Mouse (Mus musculus) heart, adult 18-20 months (tissue): ENCODE results near the gene Gm49378. TPM values are rescaled to one million over a fixed set of nuclear protein-coding genes. Genes with fewer than 3 reads are reported as not detected.

ENCODE experiments used
- DNase-seq, 2 experiments: peaks; one replicate each; pipeline ENCODE4 v3.0.0; 2021 to 2022; ENCODE audit warnings: mixed read lengths in 1 of 2
- total RNA-seq, 2 experiments: library from RNA; stranded (reverse); gene quantifications; 2 replicates each; pipeline ENCODE4 v1.2.3; 2021

Gene Gm49378
- total RNA-seq, 2 experiments from 2014 or later: 1.4 to 2.3 TPM

DNA sequence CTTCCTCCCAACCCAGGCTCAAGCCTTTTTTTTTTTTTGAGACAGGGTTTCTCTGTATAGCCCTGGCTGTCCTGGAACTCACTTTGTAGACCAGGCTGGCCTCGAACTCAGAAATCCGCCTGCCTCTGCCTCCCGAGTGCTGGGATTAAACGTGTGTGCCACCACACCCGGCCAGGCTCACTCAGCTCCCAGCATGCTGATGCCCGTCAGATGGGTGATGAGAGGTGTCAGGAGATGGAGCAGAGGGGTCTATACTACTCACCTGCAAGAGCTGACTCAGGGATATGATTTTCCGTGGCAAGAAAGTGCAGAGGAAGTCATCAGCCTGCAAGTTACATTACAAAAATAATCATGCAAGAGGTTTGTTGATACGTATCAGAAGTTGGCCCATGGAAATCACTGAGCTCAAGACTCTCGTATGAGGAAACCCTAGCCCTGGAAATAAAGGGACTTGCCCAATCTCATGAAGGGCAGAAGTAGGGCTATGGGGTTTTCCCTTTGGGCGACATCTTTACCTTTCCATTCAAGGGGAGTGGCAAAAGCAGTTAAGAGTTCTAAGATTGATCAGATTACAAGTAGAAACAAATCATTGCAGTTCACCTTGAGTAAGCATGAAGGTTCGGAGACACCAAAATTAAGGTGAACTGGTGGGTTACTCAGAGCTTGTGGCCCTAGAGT lies 47.8 kb downstream of the Gm49378 start:
- DNase-seq: no peak

DNA sequence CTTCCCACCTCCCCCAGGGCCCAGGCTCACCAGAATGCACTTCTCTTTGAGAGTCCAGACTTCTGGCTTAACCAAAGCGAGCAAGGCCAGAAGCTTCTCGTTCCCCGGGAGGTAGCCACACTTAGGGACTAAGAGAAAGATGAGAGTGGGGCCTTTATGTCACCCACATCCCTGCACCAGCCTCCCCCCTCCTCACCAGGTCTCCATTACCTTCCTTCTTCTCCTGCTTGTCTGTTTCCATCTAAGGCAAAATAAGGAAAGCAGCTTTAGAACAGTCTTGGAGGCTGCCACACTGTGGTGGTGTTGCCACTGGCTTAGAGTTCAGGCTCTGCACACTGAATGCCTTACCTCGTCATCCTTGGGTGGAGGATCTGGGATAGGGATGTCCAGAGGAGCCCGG lies 48.4 kb downstream of the Gm49378 start:
- no peak for DNase-seq

DNA sequence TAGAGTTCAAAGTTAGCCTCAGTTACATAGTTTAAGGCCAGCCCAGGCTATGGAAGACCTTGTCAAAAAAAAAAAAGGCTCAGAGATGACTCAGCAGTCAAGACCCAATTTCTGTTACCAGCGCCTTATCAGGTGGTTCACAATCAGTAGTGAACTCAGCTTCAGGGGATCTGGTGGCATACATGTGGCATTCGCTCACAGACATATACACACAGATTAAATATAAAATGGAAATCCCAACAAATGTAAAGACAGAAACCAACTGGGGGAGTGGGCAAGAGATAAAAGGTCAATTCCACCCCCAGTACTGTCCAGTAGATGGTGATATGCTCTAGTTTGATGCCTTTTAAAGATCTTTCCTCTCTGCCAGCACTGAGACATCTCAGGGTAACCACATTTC lies 51.5 kb downstream of the Gm49378 start:
- DNase-seq: no peak

DNA sequence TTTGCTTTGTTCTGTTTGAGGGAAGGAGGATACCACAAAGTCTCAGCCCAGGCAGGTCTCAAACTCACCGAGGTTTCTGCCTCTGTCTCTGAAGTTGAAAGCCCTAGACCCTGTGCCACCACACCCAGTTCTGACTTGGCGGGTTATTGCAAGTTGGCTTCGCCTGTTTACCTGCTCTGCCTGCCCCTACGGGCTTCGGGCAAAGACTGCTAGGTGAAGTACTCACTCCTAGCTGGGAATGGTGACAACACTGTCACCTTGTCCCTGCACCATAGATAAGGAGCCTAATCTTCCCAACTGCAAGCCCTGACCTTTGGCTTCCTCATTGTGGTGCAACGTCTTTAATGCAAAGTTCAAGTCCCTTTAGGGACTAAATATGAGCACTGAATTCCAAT lies 52.1 kb downstream of the Gm49378 start:
- peak in 1 of 2 experiments; percentile 49 for DNase-seq

DNA sequence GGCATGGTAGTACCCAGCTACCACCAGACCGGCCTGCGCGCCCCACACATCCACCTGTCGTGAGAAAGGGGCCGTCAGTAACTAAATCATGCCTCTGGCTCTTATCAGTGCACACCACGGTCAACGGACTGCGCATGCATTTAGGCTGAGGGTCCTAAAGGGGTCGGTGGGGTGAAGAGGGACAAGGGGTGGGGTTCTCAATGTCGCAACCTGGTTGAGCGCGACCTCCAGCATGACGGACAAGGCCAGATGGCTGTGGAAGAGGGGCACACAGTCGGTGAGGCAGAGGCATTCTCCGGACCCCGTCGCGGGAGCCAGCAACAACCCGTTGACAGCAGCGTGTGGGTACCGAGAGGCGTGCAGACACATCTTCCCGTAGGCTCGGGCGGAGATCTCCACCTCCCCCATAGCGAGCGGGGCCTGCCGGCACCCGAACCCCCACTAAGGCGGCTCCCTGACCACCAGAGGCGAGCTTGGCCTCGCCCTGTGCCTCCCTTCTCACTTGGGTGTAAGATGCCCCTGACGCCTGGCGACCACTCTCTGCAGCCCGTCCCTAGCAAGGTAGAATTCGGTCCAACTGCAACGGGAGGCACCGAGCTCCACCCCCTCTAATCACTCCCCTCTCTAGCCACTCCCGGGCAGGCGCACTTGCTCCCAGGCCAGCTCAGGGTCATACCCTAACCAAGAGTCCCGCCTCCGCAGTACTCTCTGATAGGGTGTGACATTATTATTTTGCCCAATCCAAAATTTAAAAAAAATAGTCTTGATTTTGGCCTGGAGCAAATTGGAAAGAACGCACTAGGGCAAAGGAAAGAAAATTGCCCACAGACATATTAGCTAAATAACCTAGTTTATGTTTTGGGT lies 52.8 kb downstream of the Gm49378 start, which contains the start of gene Emc9:
TSS of gene Emc9 (minus strand) at position 601 of the 864 bp plus-strand sequence.
- DNase-seq: peak; percentile 89 to 93

DNA sequence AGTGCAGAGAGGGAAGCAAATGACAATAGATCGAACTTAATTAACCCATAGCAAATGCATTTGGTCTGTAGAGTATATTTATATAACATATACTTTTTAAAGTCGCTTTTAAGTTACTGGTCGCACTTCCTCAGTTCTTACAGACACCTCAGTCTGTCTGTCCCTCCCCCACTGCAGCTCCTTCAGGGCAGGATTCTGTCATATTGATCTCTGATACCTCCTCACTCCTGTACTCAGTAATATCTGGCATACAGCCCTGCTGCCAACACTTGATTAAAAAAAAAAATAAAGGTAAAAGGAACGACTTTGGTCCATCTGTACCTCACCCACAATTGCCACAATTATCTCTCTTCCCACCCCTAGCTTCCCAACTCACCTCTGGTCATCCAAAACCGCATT lies 53.4 kb downstream of the Gm49378 start:
- DNase-seq: no peak

DNA sequence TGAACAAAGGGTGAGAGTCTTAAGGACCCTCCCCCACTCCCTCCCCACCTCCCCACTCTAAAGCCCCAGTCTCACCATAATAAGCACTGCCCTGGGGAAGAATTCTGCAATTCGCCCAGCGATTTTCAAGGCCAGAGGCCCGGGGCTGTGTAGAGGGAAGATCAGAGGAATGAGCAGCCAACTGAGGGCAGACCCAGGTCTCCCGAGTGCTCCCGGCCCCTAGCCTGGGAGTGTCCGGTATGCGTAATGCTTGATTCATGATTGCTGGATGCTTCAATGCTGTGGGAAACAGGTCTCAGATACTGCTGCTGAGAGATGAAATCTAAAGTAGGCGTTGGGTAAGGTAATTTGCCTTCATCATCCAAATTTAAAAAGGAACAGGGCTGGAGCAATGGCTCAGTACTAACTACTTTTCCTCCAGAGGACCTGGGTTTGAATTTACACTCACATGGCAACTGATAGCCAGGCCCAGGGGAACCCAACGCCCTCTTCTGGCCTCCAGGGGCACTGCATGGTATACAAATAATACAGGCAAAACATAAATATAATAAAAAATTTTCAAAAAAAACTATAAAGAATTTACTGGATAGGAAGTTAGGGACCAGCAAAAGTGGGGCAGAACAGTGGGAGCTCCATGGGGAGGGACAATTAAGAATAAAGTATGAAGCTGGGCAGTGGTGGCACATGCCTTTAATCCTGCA lies 55.6 kb downstream of the Gm49378 start:
- no peak for DNase-seq

DNA sequence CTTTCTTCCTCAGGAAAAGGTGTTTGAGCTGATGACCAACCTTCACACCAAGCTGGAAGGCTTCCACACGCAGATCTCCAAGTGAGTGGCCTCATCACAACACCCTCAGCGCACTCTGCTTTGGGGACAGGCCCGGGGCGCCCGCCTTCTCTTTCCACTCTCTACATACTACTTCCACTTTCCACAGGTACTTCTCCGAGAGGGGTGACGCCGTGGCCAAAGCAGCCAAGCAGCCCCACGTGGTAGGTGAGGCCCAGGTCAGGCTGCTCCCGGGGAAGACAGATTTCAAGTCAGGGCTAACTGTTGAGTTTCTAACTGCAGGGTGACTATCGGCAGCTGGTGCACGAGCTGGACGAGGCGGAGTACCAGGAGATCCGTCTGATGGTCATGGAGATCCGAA lies 57.0 kb downstream of the Gm49378 start:
- no peak for DNase-seq

DNA sequence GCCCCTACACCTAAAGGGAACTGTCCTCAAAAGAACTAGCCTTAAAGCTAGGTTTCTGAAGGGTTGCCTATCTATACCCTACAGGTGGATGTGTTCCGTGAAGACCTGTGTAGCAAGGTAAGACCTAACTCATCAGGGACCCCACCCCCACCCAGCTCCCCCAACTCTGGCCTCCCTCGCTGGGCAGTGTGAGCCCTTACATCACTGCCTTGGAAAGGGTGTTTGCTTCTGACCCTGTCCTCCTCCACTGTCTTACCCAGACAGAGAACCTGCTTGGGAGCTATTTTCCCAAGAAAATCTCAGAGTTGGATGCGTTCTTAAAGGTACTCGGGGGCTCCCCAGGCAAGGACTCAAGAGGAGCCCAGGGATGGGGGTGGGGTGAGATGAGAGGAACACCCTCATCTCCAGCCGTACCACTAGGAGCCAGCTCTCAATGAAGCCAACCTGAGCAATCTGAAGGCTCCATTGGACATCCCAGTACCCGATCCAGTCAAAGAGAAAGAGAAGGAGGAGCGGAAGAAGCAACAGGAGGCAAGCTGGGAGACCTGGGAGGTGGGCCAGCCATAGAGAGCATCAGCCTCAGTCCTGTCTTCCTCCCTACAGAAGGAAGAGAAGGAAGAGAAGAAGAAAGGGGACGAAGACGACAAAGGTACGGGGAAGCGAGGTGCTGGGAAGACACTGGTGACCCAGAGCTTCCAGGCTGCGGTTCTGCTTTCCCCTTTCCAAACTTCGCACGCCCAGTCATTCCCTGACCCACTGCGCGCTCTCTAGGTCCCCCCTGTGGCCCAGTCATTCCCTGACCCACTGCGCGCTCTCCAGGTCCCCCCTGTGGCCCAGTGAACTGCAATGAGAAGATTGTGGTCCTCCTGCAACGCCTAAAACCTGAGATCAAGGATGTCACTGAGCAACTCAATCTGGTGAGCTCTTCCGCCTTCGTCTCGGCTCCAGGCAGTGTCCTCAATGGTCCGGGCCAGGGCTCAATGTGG lies 57.9 kb downstream of the Gm49378 start:
- no peak for DNase-seq

Other genes starting within 250 kb of the Gm49378 start
- gene Dhrs4, start 159.1 kb downstream of the Gm49378 start, total RNA-seq: 100 to 1,000 TPM; 127 to 134 TPM
- gene Carmil3, start 147.2 kb downstream of the Gm49378 start, total RNA-seq: 1 to 10 TPM; 2.5 to 3.4 TPM
- gene Cpne6, start 127.5 kb downstream of the Gm49378 start, total RNA-seq: not detected
- gene Nrl, start 112.9 kb downstream of the Gm49378 start, total RNA-seq: not detected
- gene Pck2, start 97.6 kb downstream of the Gm49378 start, total RNA-seq: 1 to 10 TPM; 8.3 to 9.4 TPM
- gene Dcaf11, start 77.9 kb downstream of the Gm49378 start, total RNA-seq: 100 to 1,000 TPM; 147 to 152 TPM
- gene A730061H03Rik, start 77.5 kb downstream of the Gm49378 start, total RNA-seq: not detected
- 100 to 1,000 TPM; 172 to 176 TPM for gene Fitm1, start 62.3 kb downstream of the Gm49378 start, total RNA-seq
- 100 to 1,000 TPM; 276 to 319 TPM for gene Psme1, start 59.8 kb downstream of the Gm49378 start, total RNA-seq
- gene Emc9, start 52.6 kb downstream of the Gm49378 start, total RNA-seq: 10 to 100 TPM; 66.8 to 70.0 TPM
- gene Psme2, start 46.8 kb downstream of the Gm49378 start, total RNA-seq: 100 to 1,000 TPM; 142 to 145 TPM
- gene Rnf31, start 46.2 kb downstream of the Gm49378 start, total RNA-seq: 10 to 100 TPM; 25.4 to 29.9 TPM
- gene Irf9, start 34.3 kb downstream of the Gm49378 start, total RNA-seq: 10 to 100 TPM in 1 of 2 experiments, 1 to 10 TPM in 1; 8.9 to 11.0 TPM
- under 1 TPM; 0.22 to 0.62 TPM for gene Rec8, start 19.9 kb downstream of the Gm49378 start, total RNA-seq
- gene Ipo4, start 1.9 kb downstream of the Gm49378 start, total RNA-seq: 10 to 100 TPM; 51.3 to 64.8 TPM
- 10 to 100 TPM; 39.7 to 42.3 TPM for gene Tm9sf1, start 5.9 kb upstream of the Gm49378 start, total RNA-seq
- gene Tssk4, start 12.3 kb upstream of the Gm49378 start, total RNA-seq: under 1 TPM; 0.42 to 0.54 TPM
- gene Mdp1, start 22.6 kb upstream of the Gm49378 start, total RNA-seq: 10 to 100 TPM; 47.1 to 58.8 TPM
- 10 to 100 TPM in 1 of 2 experiments, 1 to 10 TPM in 1; 8.7 to 10.8 TPM for gene Gmpr2, start 34.0 kb upstream of the Gm49378 start, total RNA-seq
- gene Nedd8, start 34.2 kb upstream of the Gm49378 start, total RNA-seq: 100 to 1,000 TPM; 250 to 257 TPM
- gene Tinf2, start 43.9 kb upstream of the Gm49378 start, total RNA-seq: 10 to 100 TPM; 10.1 to 12.1 TPM
- gene Tgm1, start 76.0 kb upstream of the Gm49378 start, total RNA-seq: under 1 TPM; 0.25 to 0.44 TPM
- 10 to 100 TPM; 14.8 to 15.8 TPM for gene Rabggta, start 84.4 kb upstream of the Gm49378 start, total RNA-seq
- 10 to 100 TPM; 39.8 to 42.6 TPM for gene Dhrs1, start 107.8 kb upstream of the Gm49378 start, total RNA-seq
- gene Nop9, start 107.8 kb upstream of the Gm49378 start, total RNA-seq: 10 to 100 TPM in 1 of 2 experiments, 1 to 10 TPM in 1; 7.7 to 11.9 TPM
- gene Cideb, start 120.6 kb upstream of the Gm49378 start, total RNA-seq: 1 to 10 TPM; 2.0 TPM
- under 1 TPM; 0.21 to 0.25 TPM for gene Ltb4r2, start 123.5 kb upstream of the Gm49378 start, total RNA-seq
- under 1 TPM; 0.25 to 0.41 TPM for gene Ltb4r1, start 128.1 kb upstream of the Gm49378 start, total RNA-seq
- 10 to 100 TPM; 15.7 to 17.3 TPM for gene Adcy4, start 146.2 kb upstream of the Gm49378 start, total RNA-seq
- 1 to 10 TPM; 1.6 to 2.9 TPM for gene Ripk3, start 151.0 kb upstream of the Gm49378 start, total RNA-seq
- gene Nfatc4, start 185.2 kb upstream of the Gm49378 start, total RNA-seq: 1 to 10 TPM; 2.5 to 4.0 TPM
- gene Nynrin, start 216.1 kb upstream of the Gm49378 start, total RNA-seq: 1 to 10 TPM; 7.2 to 7.4 TPM
- gene Cbln3, start 246.5 kb upstream of the Gm49378 start, total RNA-seq: not detected
- 10 to 100 TPM in 1 of 2 experiments, 1 to 10 TPM in 1; 8.6 to 10.0 TPM for gene Khnyn, start 247.1 kb upstream of the Gm49378 start, total RNA-seq